Mouse (Mus musculus): ENCODE measurements around the gene Rgs21. TPM values are rescaled to one million over a fixed set of nuclear protein-coding genes. Genes with fewer than 3 reads are reported as not detected.
A peak's percentile ranks its signal among the peaks of the same experiment; 100 is the strongest.

Gene Rgs21
- polyA plus RNA-seq (2016; fragmentation: Nextera tagmentation; extraction: Ambion mirVana), result not detected in 2 replicates

GRCm38 (mm10) chr1:144567567-144567966 is at the start of gene Rgs21:
Rgs21 (minus strand) TSS chr1:144567667.
- 74% methylated on average over 3 of the region's 3 CpGs for WGBS
- H3K4me1 ChIP-seq, result 0 out of 2 replicates have a peak, but pooled peaks cover 2% of the 10 kb centered on the region
- no peak within 1 kb of the TSS for H3K4me3 ChIP-seq (replicated peaks)
- no peak within 1 kb of the TSS for H3K4me2 ChIP-seq
- H3K36me3 ChIP-seq (replicated peaks), result no peaks in the 10 kb centered on the region
- H3K27ac ChIP-seq, result no peak within 1 kb of the TSS
- H3K9me3 ChIP-seq, result no peaks in the 10 kb centered on the region
- H3K9ac ChIP-seq, result no peak within 1 kb of the TSS
- H3K27me3 ChIP-seq, result no peaks in the 10 kb centered on the region
- no peak for ATAC-seq (ENCODE audit: low FRiP score)

- no peak overlapping the region for H3K4me2 ChIP-seq
- no peaks in the 10 kb centered on the region for H3K36me3 ChIP-seq (replicated peaks)
- no peak overlapping the region for H3K9ac ChIP-seq
- no peak overlapping the region for H3K4me3 ChIP-seq (replicated peaks)
- no peak for ATAC-seq (ENCODE audit: low FRiP score)
- 100% methylated on average over 1 of the region's 1 CpGs for WGBS
- no peaks in the 10 kb centered on the region for H3K4me1 ChIP-seq
- no peaks in the 10 kb centered on the region for H3K9me3 ChIP-seq
- H3K27me3 ChIP-seq, result no peaks in the 10 kb centered on the region
- no peak overlapping the region for H3K27ac ChIP-seq
Observed at GRCm38 (mm10) chr1:144604071-144604470, 36.6 kb upstream of the Rgs21 start.

GRCm38 (mm10) chr1:144602987-144603386 is 35.5 kb upstream of the Rgs21 start:
- ATAC-seq (ENCODE audit: low FRiP score), result no peak

GRCm38 (mm10) chr1:144579321-144579720 is 11.9 kb upstream of the Rgs21 start:
- 82% methylated on average over 1 of the region's 1 CpGs for WGBS
- Histone ChIP-seq H3K9me3 (no peaks in the 10 kb centered on the region), H3K27ac (no peak overlapping the region), H3K36me3 (replicated peaks) (no peaks in the 10 kb centered on the region), H3K4me3 (replicated peaks) (no peak overlapping the region), H3K4me2 (no peak overlapping the region), H3K9ac (no peak overlapping the region), H3K27me3 (no peaks in the 10 kb centered on the region), H3K4me1 (no peaks in the 10 kb centered on the region)
- no peak for ATAC-seq (ENCODE audit: low FRiP score)

More at GRCm38 (mm10) chr1:144602987-144603386, 35.5 kb upstream of the Rgs21 start:
- Histone ChIP-seq H3K4me1 (no peaks in the 10 kb centered on the region), H3K4me3 (replicated peaks) (no peak overlapping the region), H3K9ac (no peak overlapping the region), H3K27me3 (no peaks in the 10 kb centered on the region), H3K4me2 (no peak overlapping the region), H3K27ac (no peak overlapping the region), H3K9me3 (no peaks in the 10 kb centered on the region), H3K36me3 (replicated peaks) (no peaks in the 10 kb centered on the region)
- WGBS, result 90% methylated on average over 2 of the region's 2 CpGs

- 0 out of 2 replicates have a peak, but pooled peaks cover 2% of the 10 kb centered on the region for H3K4me1 ChIP-seq
- no peak overlapping the region for H3K9ac ChIP-seq
- ATAC-seq (ENCODE audit: low FRiP score), result no peak
- H3K36me3 ChIP-seq (replicated peaks), result no peaks in the 10 kb centered on the region
- H3K4me2 ChIP-seq, result no peak overlapping the region
- no peaks in the 10 kb centered on the region for H3K9me3 ChIP-seq
- 94% methylated on average over 2 of the region's 2 CpGs for WGBS
- H3K27ac ChIP-seq, result no peak overlapping the region
- no peak overlapping the region for H3K4me3 ChIP-seq (replicated peaks)
- no peaks in the 10 kb centered on the region for H3K27me3 ChIP-seq
Observed at GRCm38 (mm10) chr1:144572972-144573371, 5.5 kb upstream of the Rgs21 start.

GRCm38 (mm10) chr1:144569905-144570304 is 2.4 kb upstream of the Rgs21 start:
- no peaks in the 10 kb centered on the region for H3K9me3 ChIP-seq
- 75% methylated on average over 3 of the region's 3 CpGs for WGBS
- H3K27me3 ChIP-seq, result no peaks in the 10 kb centered on the region
- H3K4me1 ChIP-seq, result 0 out of 2 replicates have a peak, but pooled peaks cover 2% of the 10 kb centered on the region
- no peak overlapping the region for H3K4me3 ChIP-seq (replicated peaks)
- H3K27ac ChIP-seq, result no peak overlapping the region
- no peaks in the 10 kb centered on the region for H3K36me3 ChIP-seq (replicated peaks)
- no peak overlapping the region for H3K9ac ChIP-seq
- ATAC-seq (ENCODE audit: low FRiP score), result no peak
- H3K4me2 ChIP-seq, result no peak overlapping the region

- H3K27ac ChIP-seq, result no peak overlapping the region
- H3K9ac ChIP-seq, result no peak overlapping the region
- 67% methylated on average over 4 of the region's 4 CpGs for WGBS
- H3K4me2 ChIP-seq, result no peak overlapping the region
- ATAC-seq (ENCODE audit: low FRiP score), result no peak
- no peak overlapping the region for H3K4me3 ChIP-seq (replicated peaks)
- H3K9me3 ChIP-seq, result no peaks in the 10 kb centered on the region
- no peaks in the 10 kb centered on the region for H3K4me1 ChIP-seq
- no peaks in the 10 kb centered on the region for H3K27me3 ChIP-seq
- H3K36me3 ChIP-seq (replicated peaks), result no peaks in the 10 kb centered on the region
Observed at GRCm38 (mm10) chr1:144545142-144545541, 22.3 kb downstream of the Rgs21 start.

- peak; percentile 76; the same call in 1 of the 2 replicates for ATAC-seq (ENCODE audit: low FRiP score)
- Histone ChIP-seq H3K4me3 (replicated peaks) (no peak overlapping the region), H3K4me2 (no peak overlapping the region), H3K27me3 (no peaks in the 10 kb centered on the region), H3K27ac (no peak overlapping the region), H3K9me3 (no peaks in the 10 kb centered on the region), H3K36me3 (replicated peaks) (no peaks in the 10 kb centered on the region), H3K9ac (no peak overlapping the region), H3K4me1 (no peaks in the 10 kb centered on the region)
- WGBS, result 73% methylated on average over 6 of the region's 6 CpGs
Observed at GRCm38 (mm10) chr1:144544497-144544961, 22.9 kb downstream of the Rgs21 start.

GRCm38 (mm10) chr1:144531746-144532145 is 35.7 kb downstream of the Rgs21 start:
- Histone ChIP-seq H3K27ac (no peak overlapping the region), H3K27me3 (no peaks in the 10 kb centered on the region), H3K9me3 (no peaks in the 10 kb centered on the region), H3K4me1 (no peaks in the 10 kb centered on the region), H3K4me3 (replicated peaks) (no peak overlapping the region), H3K36me3 (replicated peaks) (no peaks in the 10 kb centered on the region), H3K9ac (no peak overlapping the region), H3K4me2 (no peak overlapping the region)
- no peak for ATAC-seq (ENCODE audit: low FRiP score)
- WGBS, result 91% methylated on average over 1 of the region's 1 CpGs

- H3K27me3 ChIP-seq, result no peaks in the 10 kb centered on the region
- WGBS, result 80% methylated on average over 5 of the region's 5 CpGs
- H3K9me3 ChIP-seq, result no peaks in the 10 kb centered on the region
- H3K4me2 ChIP-seq, result no peak overlapping the region
- no peak for ATAC-seq (ENCODE audit: low FRiP score)
- H3K9ac ChIP-seq, result no peak overlapping the region
- no peaks in the 10 kb centered on the region for H3K4me1 ChIP-seq
- H3K36me3 ChIP-seq (replicated peaks), result no peaks in the 10 kb centered on the region
- H3K4me3 ChIP-seq (replicated peaks), result no peak overlapping the region
- no peak overlapping the region for H3K27ac ChIP-seq
Observed at GRCm38 (mm10) chr1:144517878-144518426, 49.5 kb downstream of the Rgs21 start.

- WGBS, result 74% methylated on average over 1 of the region's 1 CpGs
- ATAC-seq (ENCODE audit: low FRiP score), result no peak
- no peak overlapping the region for H3K4me2 ChIP-seq
Observed at GRCm38 (mm10) chr1:144502241-144502640, 65.2 kb downstream of the Rgs21 start.

GRCm38 (mm10) chr1:144500423-144500822 is 67.0 kb downstream of the Rgs21 start:
- H3K27ac ChIP-seq, result no peak overlapping the region
- WGBS, result 75% methylated on average over 4 of the region's 4 CpGs
- H3K4me1 ChIP-seq, result no peaks in the 10 kb centered on the region; the same call in 1 of the 2 replicates
- H3K4me3 ChIP-seq (replicated peaks), result no peak overlapping the region
- no peaks in the 10 kb centered on the region for H3K36me3 ChIP-seq (replicated peaks)
- H3K9ac ChIP-seq, result no peak overlapping the region
- H3K4me2 ChIP-seq, result no peak overlapping the region
- no peaks in the 10 kb centered on the region for H3K27me3 ChIP-seq
- H3K9me3 ChIP-seq, result no peaks in the 10 kb centered on the region
- no peak for ATAC-seq (ENCODE audit: low FRiP score)

More at GRCm38 (mm10) chr1:144502241-144502640, 65.2 kb downstream of the Rgs21 start:
- H3K9ac ChIP-seq, result no peak overlapping the region
- H3K4me1 ChIP-seq, result no peaks in the 10 kb centered on the region; the same call in 1 of the 2 replicates
- no peak overlapping the region for H3K4me3 ChIP-seq (replicated peaks)
- H3K27me3 ChIP-seq, result no peaks in the 10 kb centered on the region
- no peak overlapping the region for H3K27ac ChIP-seq
- H3K9me3 ChIP-seq, result no peaks in the 10 kb centered on the region
- no peaks in the 10 kb centered on the region for H3K36me3 ChIP-seq (replicated peaks)

GRCm38 (mm10) chr1:144499719-144500118 is 67.7 kb downstream of the Rgs21 start:
- Histone ChIP-seq H3K9ac (no peak overlapping the region), H3K36me3 (replicated peaks) (no peaks in the 10 kb centered on the region), H3K27ac (no peak overlapping the region), H3K9me3 (no peaks in the 10 kb centered on the region), H3K4me2 (no peak overlapping the region), H3K27me3 (no peaks in the 10 kb centered on the region), H3K4me3 (replicated peaks) (no peak overlapping the region), H3K4me1 (no peaks in the 10 kb centered on the region; the same call in 1 of the 2 replicates)
- WGBS, result 87% methylated on average over 1 of the region's 1 CpGs
- no peak for ATAC-seq (ENCODE audit: low FRiP score)

All from forebrain, embryonic 12.5 days (tissue).